Mouse (Mus musculus): ENCODE data around the gene Cep112.

- TF ChIP-seq MAFK (IDR thresholded peaks at IDR 0.05; ENCODE audit: insufficient read depth, low read depth, low read length) (no peak), ZNF384 (IDR thresholded peaks at IDR 0.05; ENCODE audit: low read depth, low read length) (no peak)
Observed at GRCm38 (mm10) chr11:108898483-108898882, 473.5 kb downstream of the Cep112 start.

All from ES-E14 (cell line).